Mouse (Mus musculus): ENCODE results near the gene Efr3b.

Gene Efr3b

DNA sequence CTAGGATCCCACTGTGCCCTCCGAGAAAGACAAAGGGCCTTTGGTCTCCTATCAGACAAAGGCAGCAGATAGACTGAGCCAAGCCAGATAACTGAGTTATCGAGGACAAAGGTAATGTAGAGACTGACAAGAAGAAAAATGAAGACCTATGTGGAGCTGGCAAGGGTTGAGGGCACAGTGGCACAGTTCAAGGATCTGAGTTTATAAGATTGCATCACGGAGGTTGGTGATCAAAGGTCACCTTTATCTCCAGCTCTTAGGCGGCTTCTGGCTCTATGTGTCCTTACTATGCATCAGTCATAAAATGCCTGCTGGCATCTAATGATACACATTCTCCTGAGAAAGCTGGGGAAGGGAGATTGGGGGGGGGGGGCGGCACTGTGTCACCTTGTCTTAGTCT, 2.6 kb downstream of the Efr3b start:
- no peak for DNase-seq (ENCODE audit: low spot score)

GRCm38 (mm10) chr12:4029064-4029463, 9.7 kb downstream of the Efr3b start:
- DNase-seq (ENCODE audit: low spot score) = no peak

DNA sequence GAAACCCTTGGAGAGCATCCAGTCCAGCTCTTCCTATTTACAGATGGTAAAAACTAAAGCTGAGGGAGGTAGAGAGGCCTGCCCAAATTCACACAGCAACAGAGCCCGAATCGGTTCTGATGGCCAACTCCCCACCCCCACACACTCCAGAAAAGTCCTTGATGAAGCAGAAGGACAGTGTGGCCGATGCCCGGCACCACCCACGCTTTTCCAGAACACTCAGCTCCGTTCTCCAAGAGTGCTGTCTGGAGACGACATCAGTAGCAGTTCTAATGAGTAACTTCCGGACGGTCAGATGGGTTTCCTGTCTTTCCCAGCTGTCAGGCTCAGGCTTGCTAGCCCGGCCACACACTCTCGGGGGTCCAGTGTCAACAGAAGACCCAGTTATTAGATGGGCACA, 10.2 kb downstream of the Efr3b start:
- no peak for DNase-seq (ENCODE audit: low spot score)

DNA sequence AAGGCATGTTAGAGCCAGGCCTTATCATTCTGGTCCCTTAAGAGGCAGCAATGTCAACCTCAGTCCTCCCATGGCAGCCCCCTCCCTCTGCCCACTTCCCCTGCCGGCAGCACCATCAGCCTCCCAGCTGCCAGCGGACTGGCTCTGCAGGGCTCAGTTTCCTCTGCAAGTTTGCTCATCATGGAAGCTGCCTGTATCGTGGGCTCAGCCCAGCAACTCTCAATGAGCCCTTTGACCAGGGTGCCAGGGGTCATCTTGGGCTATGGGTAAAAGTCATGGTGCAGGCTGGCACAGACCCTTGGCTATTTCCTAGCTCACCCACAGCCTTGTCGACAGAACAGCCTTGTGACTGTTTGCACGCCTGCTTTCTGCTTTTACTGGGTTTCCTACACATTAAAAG, 14.4 kb downstream of the Efr3b start:
- DNase-seq (ENCODE audit: low spot score) = no peak

- no peak for DNase-seq (ENCODE audit: low spot score)
These were observed 15.2 kb downstream of the Efr3b start for GRCm38 (mm10) chr12:4023501-4023900.

DNA sequence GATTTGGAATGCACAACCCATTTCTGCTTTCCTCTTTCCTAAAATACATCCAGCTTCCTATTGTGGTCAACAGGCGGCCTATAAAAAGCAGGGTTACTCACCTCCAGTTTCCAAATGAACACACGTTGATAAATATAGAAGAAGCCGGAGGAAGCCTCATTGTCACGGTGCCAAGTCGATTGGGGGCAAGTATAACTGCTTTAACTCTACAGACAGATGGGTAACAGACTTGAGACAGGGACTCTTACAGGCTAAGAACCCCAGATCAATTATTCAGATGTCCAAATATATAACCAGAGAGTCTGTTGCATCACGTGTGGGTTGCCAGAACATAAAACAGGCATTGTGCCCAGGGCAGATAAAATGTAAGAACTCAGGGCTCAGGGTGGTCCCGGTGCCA, 15.9 kb downstream of the Efr3b start:
- peak; percentile 58 for DNase-seq (ENCODE audit: low spot score)

DNA sequence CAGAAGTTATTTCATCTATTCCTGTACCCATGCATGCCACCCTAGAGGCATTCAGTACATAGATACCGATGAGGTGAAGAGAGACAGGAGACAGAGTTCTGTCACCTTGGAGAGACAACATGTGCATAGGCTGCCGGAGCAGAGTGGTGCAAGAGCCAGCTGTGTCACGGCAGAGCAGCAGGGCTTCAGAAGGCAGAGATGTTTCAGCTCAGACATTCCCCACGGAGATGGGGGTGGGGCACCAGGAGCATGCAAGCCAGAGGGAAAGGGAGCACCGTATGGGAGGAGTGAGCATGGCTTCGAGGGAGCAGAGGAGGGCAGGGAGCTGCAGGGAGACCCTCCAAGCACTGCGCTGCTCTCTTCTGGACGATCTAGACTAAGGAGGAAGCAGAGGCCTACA, 18.2 kb downstream of the Efr3b start:
- DNase-seq (ENCODE audit: low spot score) = no peak

- peak; percentile 33 for DNase-seq (ENCODE audit: low spot score)
These were observed 22.4 kb downstream of the Efr3b start for GRCm38 (mm10) chr12:4016321-4016720.

GRCm38 (mm10) chr12:4015741-4016140, 23.0 kb downstream of the Efr3b start:
- DNase-seq (ENCODE audit: low spot score) = no peak

DNA sequence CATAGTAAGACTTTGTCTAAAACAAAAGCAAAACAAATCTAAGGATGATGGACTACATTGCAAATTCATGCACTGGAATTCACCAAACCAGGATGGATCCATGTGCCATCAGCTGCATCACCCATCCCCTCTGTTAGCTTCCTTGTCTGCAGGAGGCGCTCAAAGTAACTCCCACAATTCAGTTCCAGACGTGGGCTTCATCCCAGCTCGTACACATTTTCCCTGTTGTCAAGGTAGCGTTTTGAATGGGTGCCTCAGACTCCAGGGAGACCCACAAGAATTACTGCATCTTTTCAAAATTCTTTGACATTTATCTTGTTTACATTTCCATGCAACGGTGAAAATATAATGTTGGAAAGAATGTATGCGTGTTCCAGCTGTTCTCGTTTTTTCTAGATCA, 23.5 kb downstream of the Efr3b start:
- no peak for DNase-seq (ENCODE audit: low spot score)

- no peak for DNase-seq (ENCODE audit: low spot score)
These were observed 27.0 kb downstream of the Efr3b start for GRCm38 (mm10) chr12:4011715-4012114.

- no peak for DNase-seq (ENCODE audit: low spot score)
These were observed 27.4 kb downstream of the Efr3b start for GRCm38 (mm10) chr12:4011301-4011700.

GRCm38 (mm10) chr12:4008731-4009130, 30.0 kb downstream of the Efr3b start:
- DNase-seq (ENCODE audit: low spot score) = peak; percentile 58

- DNase-seq (ENCODE audit: low spot score) = no peak
These were observed 30.9 kb downstream of the Efr3b start for GRCm38 (mm10) chr12:4007766-4008165.

DNA sequence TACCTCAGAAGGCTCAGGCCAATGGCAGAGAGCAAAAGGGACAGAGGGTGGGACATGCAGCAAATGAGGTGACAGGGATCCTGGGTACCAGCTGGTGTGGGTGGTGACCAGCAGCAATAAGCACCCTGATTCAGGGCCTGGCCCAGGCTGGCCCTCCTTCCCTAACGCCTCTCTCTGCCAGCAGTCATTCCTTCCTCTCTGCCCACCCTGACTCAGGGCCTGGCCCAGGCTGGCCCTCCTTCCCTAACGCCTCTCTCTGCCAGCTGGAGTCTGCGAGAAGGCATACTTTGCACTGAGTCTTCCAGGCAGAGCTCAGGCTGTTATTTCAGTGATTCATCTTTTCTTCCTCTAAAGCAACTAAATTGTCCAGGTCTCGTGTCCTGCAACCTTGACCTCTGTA, 31.5 kb downstream of the Efr3b start:
- peak; percentile 28 for DNase-seq (ENCODE audit: low spot score)

- DNase-seq (ENCODE audit: low spot score) = peak; percentile 69
These were observed 32.6 kb downstream of the Efr3b start for GRCm38 (mm10) chr12:4006079-4006478.

GRCm38 (mm10) chr12:4004648-4005047, 34.1 kb downstream of the Efr3b start:
- DNase-seq (ENCODE audit: low spot score) = no peak

DNA sequence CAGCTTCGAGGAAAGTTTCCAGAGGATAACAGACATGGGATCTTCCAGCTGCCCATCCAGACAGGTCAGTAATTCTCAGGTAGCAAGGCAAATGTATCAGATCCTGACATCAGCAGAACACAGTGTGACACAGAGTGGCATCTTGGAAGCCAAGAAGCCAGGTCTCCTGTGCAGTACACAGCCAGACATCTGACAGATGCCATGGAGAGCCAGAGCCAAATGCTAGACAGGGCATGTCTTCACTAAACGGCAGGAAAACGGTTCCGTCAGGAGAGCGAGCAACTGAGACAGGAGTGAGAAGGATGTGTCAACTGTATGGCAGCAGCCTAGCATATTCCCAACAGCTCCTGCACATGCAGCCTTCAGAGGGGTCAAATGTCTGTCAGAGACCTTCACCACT, 38.3 kb downstream of the Efr3b start:
- DNase-seq (ENCODE audit: low spot score) = no peak

DNA sequence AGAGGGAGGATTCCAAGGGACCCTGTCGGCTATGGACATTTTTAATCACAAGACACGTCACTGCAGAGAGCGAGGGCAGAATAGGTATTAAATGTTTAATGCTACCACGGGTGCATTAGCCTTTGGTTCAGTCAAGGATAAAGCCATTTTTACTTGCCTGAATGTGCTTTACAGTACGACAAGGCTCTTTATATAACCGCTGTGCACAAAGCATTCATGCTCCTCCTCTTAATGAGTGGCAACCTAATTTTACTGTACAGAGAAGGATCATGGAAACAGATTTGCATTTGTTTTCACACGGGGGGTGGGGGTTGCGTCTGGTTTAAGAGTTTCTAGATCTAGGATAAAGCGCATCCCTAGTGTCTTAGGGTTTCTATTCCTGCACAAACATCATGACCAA, 42.0 kb downstream of the Efr3b start:
- no peak for DNase-seq (ENCODE audit: low spot score)

DNA sequence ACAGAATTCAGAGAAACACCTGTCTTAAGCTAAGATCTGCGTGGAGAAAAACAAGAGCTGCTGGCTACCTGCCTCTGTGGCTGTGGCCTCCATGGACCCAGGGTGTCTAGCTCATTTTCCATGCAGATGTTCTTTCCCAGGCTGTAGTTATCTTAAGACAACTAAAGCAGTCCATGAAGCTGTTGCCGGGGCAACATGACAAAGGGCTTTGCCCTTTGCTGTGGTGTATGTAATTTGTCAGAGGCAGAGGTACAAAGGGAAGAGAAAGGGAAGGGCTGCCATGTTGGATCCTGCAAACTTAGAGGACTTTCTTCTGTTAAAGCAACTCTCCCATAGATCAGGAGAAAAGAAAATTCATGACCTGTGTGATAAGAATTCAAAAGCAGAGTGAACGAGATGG, 47.7 kb downstream of the Efr3b start:
- no peak for DNase-seq (ENCODE audit: low spot score)

DNA sequence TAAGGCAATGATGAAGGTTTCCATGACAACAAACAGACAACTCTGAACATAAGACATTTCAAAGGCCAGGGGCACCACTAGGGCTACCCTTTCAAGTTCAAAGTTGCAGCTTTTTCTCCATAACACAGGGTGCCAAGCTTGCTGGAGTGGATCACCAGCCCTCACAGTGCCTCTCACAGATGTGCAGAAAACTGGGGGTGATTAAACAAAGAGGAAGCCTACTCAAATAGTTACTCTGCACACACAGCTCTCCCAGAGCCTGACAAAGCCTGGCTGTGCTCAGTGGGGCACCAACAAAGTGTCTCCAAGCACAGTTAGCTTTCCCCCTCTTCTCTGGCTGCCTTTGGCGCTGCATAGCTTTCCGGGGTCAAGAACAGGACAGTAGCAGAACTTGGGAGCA, 48.8 kb downstream of the Efr3b start:
- no peak for DNase-seq (ENCODE audit: low spot score)

- no peak for DNase-seq (ENCODE audit: low spot score)
These were observed 54.3 kb downstream of the Efr3b start for GRCm38 (mm10) chr12:3984446-3984845.

DNA sequence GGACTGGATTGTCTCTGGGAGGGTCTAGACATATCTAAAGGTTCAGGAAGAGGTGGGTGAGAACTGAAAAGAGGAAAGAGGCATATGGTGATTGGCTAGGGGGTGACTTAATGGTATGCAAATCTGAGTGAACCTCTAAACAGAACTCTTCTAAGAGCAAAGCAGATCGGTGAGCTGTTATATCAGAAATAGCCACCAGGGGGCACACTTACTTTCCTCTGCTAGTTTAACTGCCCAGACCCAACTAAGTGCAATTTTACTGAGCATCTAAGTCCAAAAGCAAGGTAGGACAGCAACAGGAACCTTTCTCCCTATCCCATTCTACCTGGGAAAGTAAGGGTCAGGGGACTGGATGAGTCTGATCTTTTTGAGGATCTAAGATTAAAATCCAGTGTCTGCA, 55.0 kb downstream of the Efr3b start:
- peak; percentile 86 for DNase-seq (ENCODE audit: low spot score)

DNA sequence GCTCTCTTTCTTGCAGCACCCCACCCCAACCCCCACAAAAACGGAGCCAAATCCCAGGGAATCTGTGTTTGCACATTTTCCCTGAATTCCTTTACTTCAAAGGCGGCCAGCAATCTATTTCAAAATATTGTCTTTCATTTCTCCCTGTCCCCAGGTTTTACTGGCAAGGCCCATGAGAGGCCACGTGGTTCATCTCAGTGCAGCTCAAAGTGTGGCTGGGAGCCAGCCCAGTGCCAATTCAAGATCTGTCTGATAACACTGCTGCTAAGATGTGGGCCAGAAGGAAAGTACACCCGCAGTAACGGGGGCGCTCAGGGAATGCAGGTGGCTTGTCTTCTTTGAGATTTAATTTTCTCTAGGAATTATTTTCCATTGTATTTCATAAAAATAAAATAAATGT, 56.5 kb downstream of the Efr3b start:
- DNase-seq (ENCODE audit: low spot score) = peak; percentile 83

Data from MN1 (cell line).